In the genomic region with DNA sequence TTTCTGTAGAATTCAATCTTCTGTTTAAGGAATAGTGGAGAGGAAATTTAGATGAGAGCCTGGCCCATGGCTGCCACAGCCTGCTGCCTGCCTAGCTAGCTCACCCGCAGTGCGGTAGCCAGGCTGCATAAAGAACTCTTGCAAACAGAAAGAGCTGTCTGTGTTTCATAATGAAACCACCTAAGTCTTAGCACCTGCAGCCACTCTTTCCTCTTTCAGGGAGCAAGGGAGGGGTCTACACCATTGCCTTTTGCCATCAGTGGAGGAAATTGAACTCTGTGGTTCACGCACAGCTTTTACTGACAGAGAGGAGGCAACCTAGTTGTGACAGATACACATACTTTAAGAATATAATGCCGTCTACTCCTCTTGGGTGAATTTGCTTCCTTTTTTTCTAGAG, we compare ENCODE assay signal across 18 mouse cellular contexts.
"Had no signal": no experiment of that assay in that cellular context is flagged by ENCODE, and none has a peak within 500 bp of the region (broad histone marks: within the 10 kb centered on the region; RNA-seq: fewer than 3 reads in every experiment).

No protein-coding gene starts in this region.

- H3K27ac ChIP-seq: midbrain, embryonic 10.5 days; midbrain, embryonic 12.5 days; midbrain, embryonic 15.5 days; neural tube, embryonic 13.5 days; neural tube, embryonic 15.5 days had no signal

- H3K9me3 ChIP-seq: midbrain, embryonic 10.5 days; midbrain, embryonic 12.5 days; midbrain, embryonic 15.5 days; neural tube, embryonic 13.5 days; neural tube, embryonic 15.5 days had no signal

- H3K9ac ChIP-seq: lung, embryonic 14.5 days; midbrain, embryonic 12.5 days; midbrain, embryonic 15.5 days; neural tube, embryonic 13.5 days; neural tube, embryonic 15.5 days had no signal

- H3K4me1 ChIP-seq: midbrain, embryonic 10.5 days; midbrain, embryonic 12.5 days; midbrain, embryonic 15.5 days; neural tube, embryonic 13.5 days; neural tube, embryonic 15.5 days had no signal

- DNase-seq: lung, adult 18-20 months; lung, embryonic 14.5 days; lung, postnatal 10 days; lung, postnatal 4 days; retina, postnatal 1 day; right cerebral cortex, adult 18-20 months; right cerebral cortex, postnatal 25 days; right cerebral cortex, postnatal 4 days; spleen, adult 18-20 months; thymus, adult 18-20 months; thymus, postnatal 14 days; thymus, postnatal 36 days had no signal

- H3K27me3 ChIP-seq: midbrain, embryonic 12.5 days; midbrain, embryonic 15.5 days; neural tube, embryonic 13.5 days; neural tube, embryonic 15.5 days had no signal

- H3K36me3 ChIP-seq: midbrain, embryonic 10.5 days; midbrain, embryonic 12.5 days; midbrain, embryonic 15.5 days; neural tube, embryonic 13.5 days; neural tube, embryonic 15.5 days had no signal

- H3K4me2 ChIP-seq: lung, embryonic 14.5 days; midbrain, embryonic 12.5 days; midbrain, embryonic 15.5 days; neural tube, embryonic 13.5 days; neural tube, embryonic 15.5 days had no signal

- H3K4me3 ChIP-seq: midbrain, embryonic 10.5 days; midbrain, embryonic 12.5 days; midbrain, embryonic 15.5 days; myocyte; neural tube, embryonic 13.5 days; neural tube, embryonic 15.5 days had no signal

- ATAC-seq: midbrain, embryonic 15.5 days had no signal
